Mouse (Mus musculus) hindbrain, embryonic 14.5 days (tissue): Measurements from ENCODE around the gene Arrb1. TPM values are rescaled to one million over a fixed set of nuclear protein-coding genes. Genes with fewer than 3 reads are reported as not detected.

ENCODE experiments used
- microRNA counts: library from miRNA; unstranded; fragments of <30 nt; microRNA quantifications from one replicate; lab custom pipeline; 2016
- microRNA-seq: library from miRNA; unstranded; fragments of <30 nt; microRNA quantifications from one replicate; pipeline ENCODE4, GENCODE M21; 2016
- polyA plus RNA-seq: library from polyadenylated mRNA; unstranded; fragments of >200 nt; fragmentation: Nextera tagmentation; extraction: Ambion mirVana; gene quantifications from 2 replicates; pipeline ENCODE4 v1.2.1, GENCODE M21; 2014

The Arrb1 gene
- polyA plus RNA-seq, 1 experiment from 2014 or later: 10.1 TPM

MicroRNAs encoded within 50 kb of the gene (microRNA counts, 519-probe panel; counts per million panel counts)
- microRNA mmu-miR-326 (lab: Ali Mortazavi, UCI): 3,769 counts per million, percentile 23 among the panel's probes with 10 or more counts

Small RNAs within 50 kb of the gene (microRNA-seq; reads per million reads assigned to microRNA genes)
- 87.8 reads per million, percentile 50 among the genes with 10 or more reads in this experiment for gene Mir326

Other genes with a start within 250 kb of the Arrb1 start
- gene Serpinh1, start 182.2 kb upstream of the Arrb1 start, polyA plus RNA-seq: 122 and 128 TPM in 2 replicates
- gene Gdpd5, start 154.1 kb upstream of the Arrb1 start, polyA plus RNA-seq: 37.7 and 46.2 TPM in 2 replicates
- gene Klhl35, start 69.5 kb upstream of the Arrb1 start, polyA plus RNA-seq: 4.1 and 4.7 TPM in 2 replicates
- 445 and 515 TPM in 2 replicates for gene Rps3, start 51.7 kb upstream of the Arrb1 start, polyA plus RNA-seq
- 1.7 and 2.5 TPM in 2 replicates for gene Tpbgl, start 91.6 kb downstream of the Arrb1 start, polyA plus RNA-seq
- gene Slco2b1, start 175.9 kb downstream of the Arrb1 start, polyA plus RNA-seq: 7.7 and 8.4 TPM in 2 replicates
- not detected in 2 replicates for gene Olfr520, start 194.8 kb downstream of the Arrb1 start, polyA plus RNA-seq
- gene Olfr521, start 228.0 kb downstream of the Arrb1 start, polyA plus RNA-seq: not detected in 2 replicates